Mouse (Mus musculus) C2C12 (cell line): ENCODE measurements around the gene Spocd1.

ENCODE experiments used
- CTCF ChIP-seq: IDR thresholded peaks from one replicate; pipeline ENCODE4 v1.5.1; 2011; ENCODE audit not compliant: control insufficient read depth, insufficient read depth, insufficient read length
- USF1 ChIP-seq: IDR thresholded peaks from one replicate; pipeline ENCODE4 v1.6.1; 2011; ENCODE audit warnings: low read depth, mild to moderate bottlenecking, control low read depth, moderate library complexity

GRCm38 (mm10) chr4:129954527-129954926 is 25.5 kb downstream of the Spocd1 start:
- TF ChIP-seq CTCF (no peak), USF1 (no peak)
